Mouse (Mus musculus) intestine, embryonic 14.5 days (tissue): ENCODE results near the gene Zfp771. TPM values are rescaled to one million over a fixed set of nuclear protein-coding genes. Genes with fewer than 3 reads are reported as not detected.
"Not testable (repeated sequence)": the region's sequence is repeated elsewhere in the genome, so short reads cannot be mapped to it uniquely, and the experiment has no call there.

Source experiments
- ATAC-seq: fragments of 200-750 bp; cut with Nextera tagmentation; replicated peaks from 2 replicates; pipeline ENCODE4 v1.8.0; 2017; ENCODE audit warnings: low read depth, moderate number of reproducible peaks, moderate TSS enrichment, moderate library complexity; ENCODE audit not compliant: low FRiP score, low TSS enrichment
- DNase-seq: peaks from one replicate; pipeline ENCODE4 v3.0.0-alpha.2; 2018; ENCODE audit warnings: low spot score
- H3K27ac ChIP-seq: fragments of 300-500 bp; sonication (generic); 2 replicates; pipeline ENCODE4 v1.5.1; 2014; ENCODE audit warnings: low read depth, mild to moderate bottlenecking, control low read depth
- H3K27me3 ChIP-seq: fragments of 300-500 bp; sonication (generic); replicated peaks from 2 replicates; pipeline ENCODE4 v1.6.1; 2014; ENCODE audit warnings: low read length, control low read depth; ENCODE audit not compliant: control insufficient read depth, insufficient read depth
- H3K36me3 ChIP-seq: fragments of 300-500 bp; sonication (generic); 2 replicates; pipeline ENCODE4 v1.6.1; 2014; ENCODE audit warnings: low read length, control low read depth; ENCODE audit not compliant: control insufficient read depth, insufficient read depth
- H3K4me1 ChIP-seq: fragments of 300-500 bp; sonication (generic); replicated peaks from 2 replicates; pipeline ENCODE4 v1.6.1; 2014; ENCODE audit warnings: low read length, control low read depth, mixed read lengths; ENCODE audit not compliant: control insufficient read depth, insufficient read depth
- H3K4me2 ChIP-seq: fragments of 300-500 bp; sonication (generic); 2 replicates; pipeline ENCODE4 v1.6.1; 2014; ENCODE audit warnings: low read length
- H3K4me3 ChIP-seq: fragments of 300-500 bp; sonication (generic); 2 replicates; pipeline ENCODE4 v1.5.1; 2014; ENCODE audit warnings: low read depth, low read length, control low read depth, mixed read lengths
- H3K9ac ChIP-seq: fragments of 300-500 bp; sonication (generic); 2 replicates; pipeline ENCODE4 v1.6.1; 2014; ENCODE audit warnings: mild to moderate bottlenecking, low read length
- H3K9me3 ChIP-seq: fragments of 300-500 bp; sonication (generic); 2 replicates; pipeline ENCODE4 v1.6.1; 2016; ENCODE audit warnings: low read length, control low read depth; ENCODE audit not compliant: control insufficient read depth
- WGBS: fragments of 180-500 bp; shearing (Covaris S2); extraction: QIAGEN DNeasy Blood & Tissue Kit; methylation state at CpG from one replicate; pipeline ENCODE4 v1.1.7; 2014; 5-methylcytosine and 5-hydroxymethylcytosine counted together
- polyA plus RNA-seq: library from polyadenylated mRNA; unstranded; fragments of >200 nt; fragmentation: Nextera tagmentation; extraction: Ambion mirVana; gene quantifications from 2 replicates; pipeline ENCODE4 v1.2.1, GENCODE M21; 2014

The Zfp771 gene
- polyA plus RNA-seq, 1 experiment from 2014 or later: 47.6 TPM

DNA sequence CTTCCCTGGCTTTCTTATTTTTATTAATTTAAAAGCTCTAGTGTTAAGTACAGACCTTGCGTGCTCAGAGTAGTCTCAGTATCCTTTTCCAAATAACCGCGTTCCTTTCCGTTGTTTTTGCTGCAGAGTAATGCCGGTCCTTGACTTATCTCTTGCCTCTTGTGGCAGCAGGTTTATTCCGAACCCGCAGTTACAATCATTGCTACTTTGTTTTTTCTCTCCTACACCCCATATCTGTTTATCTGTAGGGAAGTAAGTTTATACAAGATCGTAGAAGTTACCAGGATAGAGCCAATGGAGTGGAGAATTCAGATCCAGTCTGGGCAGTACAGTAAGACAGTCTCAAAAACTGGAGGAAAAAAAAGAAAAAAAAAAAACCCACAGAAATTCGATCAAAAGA is 10.3 kb upstream of the Zfp771 start:
- peak overlapping the region; percentile 78 for H3K4me3 ChIP-seq
- H3K27me3 ChIP-seq: no peaks in the 10 kb centered on the region
- peak overlapping the region; percentile 90 for H3K9ac ChIP-seq
- H3K27ac ChIP-seq: peak overlapping the region; percentile 98; the same call in 1 of the 2 replicates
- ATAC-seq: no peak
- no peak for DNase-seq
- no peaks in the 10 kb centered on the region for H3K9me3 ChIP-seq
- WGBS: 2% methylated on average over 9 of the region's 9 CpGs
- peaks cover 18% of the 10 kb centered on the region for H3K4me1 ChIP-seq
- peaks cover 54% of the 10 kb centered on the region for H3K36me3 ChIP-seq
- peak overlapping the region; percentile 85 for H3K4me2 ChIP-seq

DNA sequence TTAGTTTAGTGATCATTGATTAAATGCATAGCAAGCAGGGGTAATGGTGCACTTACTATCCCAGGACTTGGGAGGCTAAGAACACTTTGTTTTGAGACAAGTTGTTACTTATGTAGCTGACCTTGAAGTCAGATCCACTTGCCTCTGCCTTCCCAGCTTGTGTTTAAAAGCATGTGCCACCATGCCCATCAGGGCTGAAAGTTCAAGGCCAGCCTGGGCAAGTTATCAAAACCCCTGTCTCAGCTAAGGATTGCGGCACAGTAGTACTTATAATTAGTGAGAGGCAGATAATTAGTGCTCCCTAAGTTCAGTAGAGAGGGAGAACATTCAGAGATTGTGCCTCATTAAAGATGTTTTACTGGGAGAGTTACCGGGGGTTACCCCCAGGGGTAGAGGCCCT is 9.3 kb upstream of the Zfp771 start:
- WGBS: 97% methylated on average over 2 of the region's 2 CpGs
- Histone ChIP-seq H3K4me1 (peaks cover 18% of the 10 kb centered on the region), H3K4me2 (peak overlapping the region; percentile 85), H3K27me3 (no peaks in the 10 kb centered on the region), H3K27ac (no peak overlapping the region), H3K36me3 (peaks cover 53% of the 10 kb centered on the region), H3K4me3 (no peak overlapping the region), H3K9me3 (no peaks in the 10 kb centered on the region), H3K9ac (no peak overlapping the region)
- no peak for ATAC-seq
- DNase-seq: no peak

DNA sequence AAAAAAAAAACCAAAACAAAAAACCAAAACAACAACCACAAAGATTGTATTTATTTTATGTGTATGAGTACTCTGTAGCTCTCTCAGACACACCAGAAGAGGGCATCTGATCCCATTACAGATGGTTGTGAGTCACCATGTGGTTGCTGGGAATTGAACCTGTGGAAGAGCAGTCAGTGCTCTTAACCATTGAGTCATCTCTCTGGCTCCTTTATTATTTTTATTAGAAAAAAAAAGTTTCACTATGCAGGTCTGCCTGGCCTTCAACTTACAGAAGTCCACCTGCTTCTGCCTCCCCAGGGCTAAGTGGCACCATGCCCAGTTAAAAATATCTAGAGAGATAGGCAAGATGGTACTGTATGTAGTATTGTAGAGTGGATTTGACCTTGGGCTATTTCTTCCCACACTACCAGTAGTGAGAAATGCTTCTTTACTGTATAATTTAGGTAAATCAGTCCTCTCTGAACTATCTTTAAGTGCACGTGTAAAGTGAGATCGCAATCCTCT is 660 bp upstream of the Zfp771 start:
- DNase-seq (no peak), ATAC-seq (no peak)
- Histone ChIP-seq H3K27ac (peak overlapping the region; percentile 91), H3K27me3 (no peaks in the 10 kb centered on the region), H3K9me3 (0 out of 2 replicates have a peak, but pooled peaks cover 2% of the 10 kb centered on the region), H3K9ac (peak overlapping the region; percentile 91), H3K4me1 (peaks cover 20% of the 10 kb centered on the region), H3K4me3 (peak overlapping the region; percentile 94), H3K36me3 (peaks cover 18% of the 10 kb centered on the region), H3K4me2 (peak overlapping the region; percentile 76)
- 30% methylated on average over 2 of the region's 2 CpGs for WGBS

DNA sequence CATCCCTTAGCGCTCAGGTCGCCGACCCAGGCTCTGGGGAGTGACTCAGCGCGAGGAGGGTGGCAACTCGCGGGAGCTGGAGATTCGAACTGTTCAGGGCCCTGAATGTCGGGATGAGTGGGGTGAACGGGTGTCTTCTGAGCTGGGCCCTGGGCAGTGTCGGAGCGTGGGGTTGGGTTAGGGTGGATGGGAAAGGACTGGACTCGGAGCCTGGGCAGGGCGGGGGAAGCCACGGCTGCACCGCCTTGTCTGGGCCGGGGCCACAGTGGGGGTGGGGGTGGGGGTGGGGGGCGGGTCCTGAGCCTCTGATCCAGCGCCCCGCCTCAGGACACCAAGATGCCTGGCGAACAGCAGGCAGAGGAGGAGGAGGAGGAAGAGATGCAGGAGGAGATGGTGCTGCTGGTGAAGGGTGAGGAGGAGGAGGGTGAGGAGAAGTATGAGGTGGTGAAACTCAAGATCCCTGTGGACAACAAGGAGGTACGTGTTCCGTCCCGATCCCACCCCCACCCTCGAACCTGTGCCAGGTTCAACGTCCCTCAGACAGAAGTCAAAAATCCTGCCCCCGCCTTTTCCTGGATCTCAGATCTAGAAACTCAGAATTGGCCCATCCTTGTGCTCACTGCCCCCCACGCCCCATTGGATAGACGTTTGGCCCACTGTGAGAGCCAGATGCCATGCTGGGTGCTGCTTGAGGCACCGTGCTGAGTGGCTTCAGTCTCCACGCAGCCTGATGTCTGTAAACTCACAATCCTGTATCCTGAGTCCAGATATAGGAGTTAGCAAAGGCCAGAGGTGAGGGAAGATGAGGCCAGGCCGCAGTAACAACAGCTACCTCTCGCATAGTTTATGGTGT is 810 bp downstream of the Zfp771 start:
- H3K27ac ChIP-seq: peak overlapping the region; percentile 91
- peak overlapping the region; percentile 91 for H3K9ac ChIP-seq
- H3K4me2 ChIP-seq: peak overlapping the region; percentile 76
- peaks cover 17% of the 10 kb centered on the region for H3K36me3 ChIP-seq
- peak; percentile 80 for ATAC-seq
- peak; percentile 62 for DNase-seq
- peaks cover 20% of the 10 kb centered on the region for H3K4me1 ChIP-seq
- WGBS: 8% methylated on average over 33 of the region's 33 CpGs
- peak overlapping the region; percentile 94 for H3K4me3 ChIP-seq
- 0 out of 2 replicates have a peak, but pooled peaks cover 2% of the 10 kb centered on the region for H3K9me3 ChIP-seq
- no peaks in the 10 kb centered on the region for H3K27me3 ChIP-seq

GRCm38 (mm10) chr7:127250511-127250910 is 6.4 kb downstream of the Zfp771 start:
- H3K9ac ChIP-seq, ATAC-seq, H3K9me3 ChIP-seq, H3K4me3 ChIP-seq, H3K4me2 ChIP-seq, H3K27me3 ChIP-seq, H3K27ac ChIP-seq, DNase-seq: not testable (repeated sequence)
- 92% methylated on average over 8 of the region's 8 CpGs for WGBS
- Histone ChIP-seq H3K4me1 (peaks cover 16% of the 10 kb centered on the region), H3K36me3 (peaks cover 20% of the 10 kb centered on the region)

GRCm38 (mm10) chr7:127252414-127252813 is 8.3 kb downstream of the Zfp771 start:
- Histone ChIP-seq H3K36me3 (peaks cover 18% of the 10 kb centered on the region), H3K27ac (no peak overlapping the region), H3K4me3 (no peak overlapping the region), H3K4me2 (no peak overlapping the region), H3K9me3 (no peaks in the 10 kb centered on the region), H3K27me3 (no peaks in the 10 kb centered on the region), H3K9ac (no peak overlapping the region), H3K4me1 (peaks cover 7% of the 10 kb centered on the region)
- DNase-seq (no peak), ATAC-seq (no peak)
- 83% methylated on average over 2 of the region's 2 CpGs for WGBS

GRCm38 (mm10) chr7:127253341-127253740 is 9.3 kb downstream of the Zfp771 start:
- WGBS: 76% methylated on average over 6 of the region's 6 CpGs
- no peaks in the 10 kb centered on the region for H3K27me3 ChIP-seq
- peak overlapping the region; percentile 86 for H3K4me2 ChIP-seq
- DNase-seq (no peak), ATAC-seq (no peak)
- H3K9ac ChIP-seq: peak overlapping the region; percentile 73
- peaks cover 7% of the 10 kb centered on the region for H3K4me1 ChIP-seq
- H3K36me3 ChIP-seq: peaks cover 19% of the 10 kb centered on the region
- no peaks in the 10 kb centered on the region for H3K9me3 ChIP-seq
- no peak overlapping the region for H3K27ac ChIP-seq
- peak overlapping the region; percentile 60 for H3K4me3 ChIP-seq

GRCm38 (mm10) chr7:127253821-127254769 is 10.0 kb downstream of the Zfp771 start:
- Histone ChIP-seq H3K36me3 (peaks cover 19% of the 10 kb centered on the region), H3K27ac (peak overlapping the region; percentile 88), H3K4me1 (peaks cover 7% of the 10 kb centered on the region), H3K9me3 (no peaks in the 10 kb centered on the region), H3K27me3 (no peaks in the 10 kb centered on the region), H3K4me3 (peak overlapping the region; percentile 60), H3K4me2 (peak overlapping the region; percentile 86), H3K9ac (peak overlapping the region; percentile 73)
- DNase-seq: peak; percentile 92
- under 1% methylated on average over 136 of the region's 136 CpGs for WGBS
- ATAC-seq: peak; percentile 94
